Mouse (Mus musculus) neural tube, embryonic 12.5 days (tissue): ENCODE results near the gene Hk1. TPM values are rescaled to one million over a fixed set of nuclear protein-coding genes. Genes with fewer than 3 reads are reported as not detected.

Experiments
- ATAC-seq: fragments of 200-750 bp; cut with Nextera tagmentation; 2 replicates; pipeline ENCODE4 v1.8.0; 2017; ENCODE audit warnings: low read depth, mild to moderate bottlenecking, moderate TSS enrichment, moderate library complexity; ENCODE audit not compliant: low FRiP score
- H3K27ac ChIP-seq: fragments of 300-500 bp; sonication (generic); 2 replicates; pipeline ENCODE4 v1.5.1; 2016
- H3K27me3 ChIP-seq: fragments of 300-500 bp; sonication (generic); replicated peaks from 2 replicates; pipeline ENCODE4 v1.6.1; 2016; ENCODE audit warnings: mild to moderate bottlenecking
- H3K36me3 ChIP-seq: fragments of 300-500 bp; sonication (generic); 2 replicates; pipeline ENCODE4 v1.6.1; 2016; ENCODE audit warnings: mild to moderate bottlenecking
- H3K4me1 ChIP-seq: fragments of 300-500 bp; sonication (generic); 2 replicates; pipeline ENCODE4 v1.6.1; 2016
- H3K4me2 ChIP-seq: fragments of 300-500 bp; sonication (generic); replicated peaks from 2 replicates; pipeline ENCODE4 v1.6.1; 2016; ENCODE audit warnings: mild to moderate bottlenecking
- H3K4me3 ChIP-seq: fragments of 300-500 bp; sonication (generic); 2 replicates; pipeline ENCODE4 v1.5.1; 2016
- H3K9ac ChIP-seq: fragments of 300-500 bp; sonication (generic); 2 replicates; pipeline ENCODE4 v1.6.1; 2016; ENCODE audit warnings: mild to moderate bottlenecking
- H3K9me3 ChIP-seq: fragments of 300-500 bp; sonication (generic); 2 replicates; pipeline ENCODE4 v1.6.1; 2016; ENCODE audit warnings: mild to moderate bottlenecking
- WGBS: fragments of 180-500 bp; shearing (Covaris S2); methylation state at CpG from one replicate; pipeline ENCODE4 v1.1.7; 2016; 5-methylcytosine and 5-hydroxymethylcytosine counted together
- polyA plus RNA-seq: library from polyadenylated mRNA; unstranded; fragments of >200 nt; fragmentation: Nextera tagmentation; extraction: Ambion mirVana; gene quantifications from 2 replicates; pipeline ENCODE4 v1.2.1, GENCODE M21; 2016

The Hk1 gene
- polyA plus RNA-seq, 1 experiment from 2014 or later = 64.7 TPM

- WGBS = 83% methylated on average over 10 of the region's 10 CpGs
- Histone ChIP-seq H3K9ac (no peak overlapping the region), H3K27ac (no peak overlapping the region), H3K27me3 (no peaks in the 10 kb centered on the region), H3K36me3 (no peaks in the 10 kb centered on the region), H3K9me3 (no peaks in the 10 kb centered on the region), H3K4me1 (0 out of 2 replicates have a peak, but pooled peaks cover 3% of the 10 kb centered on the region), H3K4me2 (no peak overlapping the region), H3K4me3 (no peak overlapping the region)
- no peak for ATAC-seq
Observed at GRCm38 (mm10) chr10:62310259-62311039, 69.3 kb downstream of the Hk1 start.

DNA sequence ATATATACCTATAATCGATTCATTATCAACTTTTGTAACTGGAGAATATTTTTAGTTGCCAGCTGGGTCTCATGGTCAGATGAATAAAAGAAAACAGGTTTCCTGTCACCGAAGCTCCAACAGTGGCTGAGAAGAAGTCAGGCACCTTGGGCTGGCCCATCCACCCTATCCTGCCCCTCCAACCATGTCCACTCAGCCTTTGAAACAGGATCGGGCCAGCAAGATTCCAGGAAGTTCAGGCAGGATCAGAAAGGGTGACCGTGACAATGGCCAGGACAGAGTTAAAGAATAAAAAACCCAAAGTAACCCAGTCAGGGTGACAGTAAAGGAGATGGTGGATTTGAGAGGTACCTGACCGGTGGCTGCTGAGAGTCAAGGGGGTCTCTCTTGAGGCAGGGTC lies 70.1 kb downstream of the Hk1 start:
- Histone ChIP-seq H3K27me3 (no peaks in the 10 kb centered on the region), H3K4me2 (no peak overlapping the region), H3K4me1 (0 out of 2 replicates have a peak, but pooled peaks cover 3% of the 10 kb centered on the region), H3K4me3 (no peak overlapping the region), H3K9ac (no peak overlapping the region), H3K27ac (no peak overlapping the region), H3K9me3 (no peaks in the 10 kb centered on the region), H3K36me3 (no peaks in the 10 kb centered on the region)
- no peak for ATAC-seq
- 85% methylated on average over 5 of the region's 5 CpGs for WGBS

GRCm38 (mm10) chr10:62308896-62309491 lies 70.7 kb downstream of the Hk1 start:
- Histone ChIP-seq H3K4me2 (no peak overlapping the region), H3K4me1 (0 out of 2 replicates have a peak, but pooled peaks cover 3% of the 10 kb centered on the region), H3K36me3 (peaks cover 3% of the 10 kb centered on the region; the same call in 1 of the 2 replicates), H3K9me3 (no peaks in the 10 kb centered on the region), H3K27me3 (no peaks in the 10 kb centered on the region), H3K9ac (no peak overlapping the region), H3K4me3 (no peak overlapping the region), H3K27ac (no peak overlapping the region)
- no peak for ATAC-seq
- 86% methylated on average over 11 of the region's 11 CpGs for WGBS

GRCm38 (mm10) chr10:62306483-62306882 lies 73.2 kb downstream of the Hk1 start:
- Histone ChIP-seq H3K4me1 (no peaks in the 10 kb centered on the region), H3K4me2 (no peak overlapping the region), H3K4me3 (no peak overlapping the region), H3K27ac (no peak overlapping the region), H3K27me3 (no peaks in the 10 kb centered on the region), H3K36me3 (peaks cover 5% of the 10 kb centered on the region; the same call in 1 of the 2 replicates), H3K9ac (no peak overlapping the region), H3K9me3 (no peaks in the 10 kb centered on the region)
- 58% methylated on average over 3 of the region's 3 CpGs for WGBS
- no peak for ATAC-seq

DNA sequence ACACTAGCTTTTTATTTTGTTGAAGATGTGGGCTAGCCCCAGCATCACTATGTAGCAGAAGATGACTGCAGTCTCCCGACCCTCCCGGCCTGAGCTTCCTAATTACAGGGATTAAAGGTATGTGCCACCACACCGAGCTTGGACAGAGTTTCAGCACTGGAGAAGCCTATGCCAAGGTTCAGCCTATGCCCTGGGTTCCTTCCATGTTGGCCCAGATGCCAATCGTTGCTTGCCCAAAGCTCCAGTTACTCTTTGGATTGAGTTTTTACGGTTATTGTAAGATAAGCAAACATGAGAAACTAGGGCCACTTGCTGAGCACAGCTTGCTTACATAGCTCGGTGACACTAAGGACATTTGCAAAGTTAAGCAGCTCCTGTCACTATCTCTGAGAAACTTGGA lies 74.6 kb downstream of the Hk1 start:
- no peak overlapping the region for H3K9ac ChIP-seq
- no peak overlapping the region for H3K27ac ChIP-seq
- H3K4me3 ChIP-seq = no peak overlapping the region
- H3K27me3 ChIP-seq = no peaks in the 10 kb centered on the region
- H3K4me2 ChIP-seq = no peak overlapping the region
- no peaks in the 10 kb centered on the region for H3K9me3 ChIP-seq
- peaks cover 5% of the 10 kb centered on the region; the same call in 1 of the 2 replicates for H3K36me3 ChIP-seq
- H3K4me1 ChIP-seq = no peaks in the 10 kb centered on the region
- ATAC-seq = no peak
- 87% methylated on average over 6 of the region's 6 CpGs for WGBS

DNA sequence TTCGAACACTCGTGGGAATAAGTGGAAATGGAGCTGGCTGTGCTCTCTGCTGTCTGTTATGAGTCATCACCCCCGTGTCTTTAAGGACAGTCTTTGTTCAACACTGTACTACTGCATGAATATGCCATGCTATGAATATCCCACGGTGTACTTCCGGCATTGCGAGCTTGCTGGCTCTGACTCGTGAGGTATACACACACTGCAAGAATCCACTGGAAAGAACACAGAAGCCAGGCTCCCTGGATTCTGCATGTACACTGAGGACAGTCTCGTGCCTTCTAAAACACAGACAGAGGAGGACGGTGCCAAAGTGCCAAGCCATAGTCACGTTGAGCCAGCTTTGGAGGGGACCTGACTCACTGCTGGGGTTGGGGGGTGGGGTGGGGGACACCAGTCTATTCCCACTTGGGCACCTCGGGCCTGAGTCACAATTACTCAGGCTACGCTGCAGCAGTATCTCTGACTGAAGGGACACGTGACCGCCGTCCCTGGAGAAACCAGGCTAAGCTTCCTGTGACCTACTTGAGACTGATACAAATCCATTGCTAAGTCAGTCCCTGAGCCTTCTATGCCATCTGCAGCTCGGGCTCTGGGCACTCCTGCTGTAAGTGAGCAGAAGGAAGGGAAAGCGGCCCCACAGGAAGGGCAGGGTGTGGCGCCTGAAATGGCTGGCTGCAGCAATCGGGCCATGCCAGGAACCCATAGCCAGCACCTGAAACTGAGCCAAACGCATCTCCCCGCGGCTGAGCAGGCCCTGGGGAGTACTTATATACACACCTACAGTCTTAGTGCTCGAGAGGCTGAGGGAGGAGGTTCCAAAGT lies 79.5 kb downstream of the Hk1 start:
- 89% methylated on average over 23 of the region's 23 CpGs for WGBS
- no peak for ATAC-seq
- no peak overlapping the region for H3K9ac ChIP-seq
- H3K36me3 ChIP-seq = peaks cover 8% of the 10 kb centered on the region
- no peaks in the 10 kb centered on the region for H3K27me3 ChIP-seq
- H3K4me2 ChIP-seq = no peak overlapping the region
- H3K27ac ChIP-seq = no peak overlapping the region
- H3K4me3 ChIP-seq = no peak overlapping the region
- H3K9me3 ChIP-seq = no peaks in the 10 kb centered on the region
- no peaks in the 10 kb centered on the region for H3K4me1 ChIP-seq

- H3K9ac ChIP-seq = no peak overlapping the region
- H3K27ac ChIP-seq = no peak overlapping the region
- H3K4me1 ChIP-seq = no peaks in the 10 kb centered on the region
- H3K36me3 ChIP-seq = peaks cover 13% of the 10 kb centered on the region; the same call in 1 of the 2 replicates
- no peak for ATAC-seq
- peak overlapping the region; percentile 39 for H3K4me2 ChIP-seq
- H3K4me3 ChIP-seq = no peak overlapping the region
- WGBS = 55% methylated on average over 22 of the region's 26 CpGs
- no peaks in the 10 kb centered on the region for H3K27me3 ChIP-seq
- H3K9me3 ChIP-seq = no peaks in the 10 kb centered on the region
Observed at GRCm38 (mm10) chr10:62296086-62296872, 83.4 kb downstream of the Hk1 start.

- H3K36me3 ChIP-seq = peaks cover 17% of the 10 kb centered on the region
- WGBS = 89% methylated on average over 4 of the region's 4 CpGs
- no peaks in the 10 kb centered on the region for H3K4me1 ChIP-seq
- no peaks in the 10 kb centered on the region for H3K9me3 ChIP-seq
- no peak overlapping the region for H3K4me3 ChIP-seq
- H3K4me2 ChIP-seq = no peak overlapping the region
- H3K27me3 ChIP-seq = no peaks in the 10 kb centered on the region
- H3K27ac ChIP-seq = no peak overlapping the region
- H3K9ac ChIP-seq = no peak overlapping the region
- no peak for ATAC-seq
Observed at GRCm38 (mm10) chr10:62294112-62294511, 85.6 kb downstream of the Hk1 start.

DNA sequence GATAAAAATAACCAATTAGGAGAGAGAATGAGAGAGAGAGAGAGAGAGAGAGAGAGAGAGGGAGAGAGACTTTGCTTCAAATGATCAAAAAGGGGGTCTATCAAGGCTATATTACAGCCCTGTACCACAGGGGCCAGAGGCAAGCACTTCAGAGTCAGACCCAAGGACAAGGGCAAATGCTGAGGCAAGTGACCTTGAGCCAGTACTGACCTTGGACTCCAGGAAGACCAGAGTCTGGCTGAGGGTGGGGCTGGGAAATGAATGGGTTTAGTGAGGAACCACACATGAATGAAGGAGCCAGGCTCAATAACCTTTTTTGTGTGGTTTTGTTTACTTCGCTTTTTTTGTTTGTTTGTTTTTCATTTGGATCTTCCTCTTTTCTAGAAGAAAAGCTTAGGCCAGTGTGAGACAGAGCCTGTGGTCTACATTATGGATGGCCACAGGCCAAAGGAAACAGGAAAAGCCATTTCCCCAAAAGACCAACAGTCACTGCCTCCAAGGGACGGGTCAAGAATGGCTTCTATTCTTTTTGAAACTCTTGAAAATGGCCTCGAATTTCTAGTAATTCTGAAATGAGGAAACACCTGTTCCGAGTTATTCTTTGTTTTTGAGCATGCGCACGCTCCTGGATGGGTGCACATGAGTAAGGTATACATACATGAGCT lies 92.1 kb downstream of the Hk1 start:
- 80% methylated on average over 6 of the region's 6 CpGs for WGBS
- no peak overlapping the region for H3K9ac ChIP-seq

DNA sequence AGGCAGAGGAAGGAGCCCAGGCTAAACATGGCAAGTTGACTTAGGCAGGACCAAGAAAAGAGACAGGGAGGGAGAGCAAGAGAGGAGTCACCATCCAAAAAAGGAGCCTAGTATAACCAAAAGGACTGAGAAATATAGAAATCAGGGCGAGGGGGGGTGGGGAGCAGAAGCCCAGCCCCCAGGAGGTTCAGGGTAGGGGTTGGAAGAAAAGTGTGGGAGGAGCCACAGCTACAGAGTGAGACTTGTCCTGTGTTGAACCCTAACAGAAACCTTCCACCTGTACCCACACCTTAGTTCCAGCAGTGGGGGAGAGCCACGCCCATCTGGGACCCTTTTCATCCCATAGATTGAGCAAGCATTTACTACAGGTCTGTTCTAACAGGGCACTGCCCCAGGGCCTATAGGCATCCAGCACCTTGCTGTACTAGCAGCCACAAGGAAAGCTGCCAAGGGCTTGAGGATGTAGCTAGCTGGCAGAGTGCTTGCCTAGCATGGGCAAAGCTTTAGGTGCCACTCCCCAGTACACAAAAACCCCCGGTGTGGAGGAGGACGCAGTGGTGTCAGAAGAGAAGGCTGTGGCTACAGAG lies 96.4 kb downstream of the Hk1 start:
- no peak for ATAC-seq
- Histone ChIP-seq H3K9ac (no peak overlapping the region), H3K4me2 (no peak overlapping the region), H3K36me3 (peaks cover 51% of the 10 kb centered on the region), H3K27me3 (no peaks in the 10 kb centered on the region), H3K27ac (no peak overlapping the region), H3K4me3 (no peak overlapping the region), H3K4me1 (no peaks in the 10 kb centered on the region), H3K9me3 (no peaks in the 10 kb centered on the region)
- WGBS = 74% methylated on average over 4 of the region's 4 CpGs

More for the DNA sequence above, 92.1 kb downstream of the Hk1 start:
- Histone ChIP-seq H3K36me3 (peaks cover 37% of the 10 kb centered on the region), H3K4me3 (no peak overlapping the region), H3K9me3 (no peaks in the 10 kb centered on the region), H3K4me1 (no peaks in the 10 kb centered on the region), H3K4me2 (no peak overlapping the region), H3K27ac (no peak overlapping the region), H3K27me3 (no peaks in the 10 kb centered on the region)
- ATAC-seq = no peak

DNA sequence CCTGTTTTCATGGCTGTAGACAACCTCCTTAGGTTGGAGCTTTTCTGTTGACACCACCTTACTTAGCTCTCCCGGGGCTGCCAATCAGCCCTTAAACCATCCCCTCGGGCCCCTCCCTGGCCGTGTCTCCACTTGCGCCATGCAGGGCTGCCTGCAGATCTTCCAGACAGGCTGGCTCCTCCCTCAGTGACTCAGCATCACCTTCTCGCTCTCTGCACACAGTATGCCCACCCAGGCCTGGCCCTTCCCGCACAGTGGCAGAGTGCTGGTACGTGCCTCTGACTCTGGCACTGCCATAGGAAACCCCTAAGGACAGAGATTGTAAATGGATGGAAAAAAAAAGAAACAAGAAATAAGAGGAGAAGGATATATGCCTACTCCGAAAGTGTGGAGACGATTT lies 96.9 kb downstream of the Hk1 start:
- no peak overlapping the region for H3K4me2 ChIP-seq
- WGBS = 61% methylated on average over 9 of the region's 9 CpGs
- H3K9me3 ChIP-seq = no peaks in the 10 kb centered on the region
- no peaks in the 10 kb centered on the region for H3K4me1 ChIP-seq
- no peak for ATAC-seq
- no peak overlapping the region for H3K27ac ChIP-seq
- no peaks in the 10 kb centered on the region for H3K27me3 ChIP-seq
- no peak overlapping the region for H3K9ac ChIP-seq
- no peak overlapping the region for H3K4me3 ChIP-seq
- peaks cover 51% of the 10 kb centered on the region for H3K36me3 ChIP-seq
